Mouse (Mus musculus) retina, adult 2 months (tissue): ENCODE measurements around the gene Rere.
"Not testable (repeated sequence)": the region's sequence is repeated elsewhere in the genome, so short reads cannot be mapped to it uniquely, and the experiment has no call there.

Experiments used
- DNase-seq: peaks from one replicate; pipeline ENCODE4 v3.0.0-alpha.2; 2012; ENCODE audit warnings: low read depth, low spot score

Gene Rere

DNA sequence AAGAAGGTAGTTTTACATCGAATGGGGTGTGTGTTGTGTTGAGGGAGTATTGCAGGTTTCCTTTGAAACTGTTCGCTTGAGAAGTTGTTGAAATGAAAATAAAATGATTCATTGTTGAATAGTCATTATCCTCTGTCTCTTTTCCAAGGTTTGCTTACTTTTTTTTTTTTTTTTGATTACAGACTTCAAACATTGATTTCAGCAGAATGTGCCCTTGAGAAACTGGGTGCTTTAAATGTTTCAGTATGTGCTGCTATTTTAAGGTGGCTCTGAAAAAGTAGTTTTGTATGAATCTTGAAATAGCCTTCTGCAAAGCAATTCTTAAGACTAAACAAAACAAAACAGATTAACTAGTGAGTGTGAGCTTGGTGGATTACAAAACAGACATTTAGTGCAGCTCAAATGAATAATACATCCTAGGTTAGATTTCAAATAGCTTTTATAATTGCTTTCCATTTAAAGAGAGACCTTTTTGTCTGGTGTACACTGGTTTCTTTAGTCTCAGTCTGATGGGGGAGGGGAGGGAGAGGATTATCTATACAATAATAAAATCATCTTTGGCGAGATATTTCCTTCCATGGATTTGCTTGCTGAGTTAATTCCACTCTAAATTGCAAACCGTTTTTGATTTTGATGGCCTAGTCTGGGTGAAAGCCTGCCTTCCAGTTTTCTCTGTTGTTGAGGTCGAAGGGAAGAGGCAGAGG is 1.3 kb downstream of the Rere start:
- no peak for DNase-seq

DNA sequence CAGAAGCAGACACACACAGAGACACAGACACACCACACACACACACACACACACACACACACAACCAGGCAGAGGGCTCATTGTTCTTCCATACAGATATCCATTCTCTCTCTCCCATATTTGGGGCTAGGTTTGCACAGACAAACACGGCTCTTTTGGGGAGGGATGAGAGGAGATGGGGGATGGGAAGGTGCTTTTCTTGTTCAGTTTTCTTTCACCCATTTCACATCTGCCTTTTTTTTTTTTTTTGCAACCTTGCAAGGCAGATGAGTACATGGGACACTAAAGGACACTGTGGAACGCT is 1.8 kb downstream of the Rere start:
- DNase-seq, result no peak

DNA sequence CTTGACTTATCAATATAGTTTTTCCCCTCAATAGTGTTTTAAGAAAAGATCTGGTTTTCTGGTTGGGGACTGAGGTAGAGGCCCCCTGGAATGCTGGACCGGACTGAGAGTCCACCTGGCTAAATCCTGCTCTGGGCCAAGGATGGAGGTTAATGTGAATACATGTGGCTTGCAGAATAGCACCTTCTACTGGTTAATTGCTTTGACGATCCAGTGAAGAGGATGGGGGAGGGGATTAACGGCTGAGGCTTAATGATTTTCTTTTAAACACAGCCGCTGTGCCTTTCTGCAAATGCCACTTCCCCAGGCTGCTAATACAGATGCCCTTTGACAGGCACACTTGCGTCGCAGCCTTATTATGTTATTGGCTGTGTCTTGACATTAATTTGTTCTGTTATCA is 2.5 kb downstream of the Rere start:
- no peak for DNase-seq

DNA sequence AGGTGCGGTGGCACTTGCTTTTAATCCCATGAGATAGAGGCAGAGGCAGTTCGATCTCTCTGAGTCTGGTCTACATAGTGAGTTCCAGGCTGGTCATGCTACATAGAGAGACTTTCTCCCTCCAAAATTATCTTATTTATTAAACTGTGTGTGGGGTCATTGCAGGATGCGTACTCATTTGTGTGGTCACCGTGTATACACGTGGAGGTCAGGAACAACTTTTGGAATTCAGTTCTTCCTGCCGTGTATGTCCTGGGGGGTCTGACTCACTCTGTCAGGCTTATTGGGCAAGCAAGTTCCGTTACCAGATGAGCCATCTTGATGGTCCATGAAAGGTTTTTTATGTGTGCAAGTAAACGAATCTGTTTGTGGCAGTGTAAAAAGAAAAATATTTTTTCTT is 5.5 kb downstream of the Rere start:
- DNase-seq, result no peak

DNA sequence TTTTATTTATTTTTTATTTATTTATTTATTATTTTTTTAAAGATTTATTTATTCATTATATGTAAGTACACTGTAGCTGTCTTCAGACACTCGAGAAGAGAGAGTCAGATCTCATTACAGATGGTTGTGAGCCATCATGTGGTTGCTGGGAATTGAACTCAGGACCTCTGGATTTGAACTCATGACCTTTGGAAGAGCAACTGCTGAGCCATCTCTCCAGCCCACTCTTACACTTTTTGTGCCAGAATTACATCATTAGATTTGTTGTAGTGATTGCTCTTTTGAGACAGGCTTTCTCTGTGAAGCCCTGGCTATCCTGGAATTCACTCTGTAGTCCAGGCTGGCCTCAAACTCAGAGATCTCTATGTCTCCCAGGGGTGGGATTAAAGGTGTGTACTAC is 6.0 kb downstream of the Rere start:
- not testable (repeated sequence) for DNase-seq

DNA sequence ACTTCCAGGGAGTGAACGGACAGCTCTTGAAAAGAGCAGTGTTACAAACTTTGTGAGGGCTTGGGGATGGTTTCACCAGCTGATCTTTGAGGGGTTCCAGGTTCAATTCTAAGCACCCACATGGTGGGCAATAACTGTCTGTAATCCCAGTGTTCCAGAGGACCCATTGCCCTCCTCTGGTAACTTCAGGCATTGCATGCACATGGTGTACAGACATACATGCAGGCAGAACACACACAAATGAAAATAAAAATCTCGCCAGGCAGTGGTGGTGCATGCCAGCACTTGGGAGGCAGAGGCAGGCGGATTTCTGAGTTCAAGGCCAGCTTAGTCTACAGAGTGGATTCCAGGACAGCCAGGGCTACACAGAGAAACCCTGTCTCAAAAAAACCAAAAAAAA is 10.5 kb downstream of the Rere start:
- no peak for DNase-seq

DNA sequence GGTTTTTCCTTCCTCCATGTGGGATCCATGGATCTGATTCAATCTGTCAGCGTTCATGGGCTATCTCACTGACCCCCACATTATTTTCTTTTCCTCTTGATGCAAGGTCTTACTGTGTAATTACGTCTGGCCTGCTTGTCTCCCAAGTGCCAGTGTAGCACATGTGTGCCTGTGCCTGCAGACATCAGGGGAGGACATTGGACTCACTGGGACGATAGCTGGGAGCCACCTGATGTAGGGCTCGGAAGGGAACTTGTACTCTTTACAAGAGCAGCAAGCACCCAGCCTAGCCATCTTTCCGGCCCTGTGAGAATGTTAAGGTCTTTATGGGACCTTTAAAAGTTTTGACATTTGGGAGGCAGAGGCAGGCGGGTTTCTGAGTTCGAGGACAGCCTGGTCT is 13.4 kb downstream of the Rere start:
- DNase-seq, result no peak

DNA sequence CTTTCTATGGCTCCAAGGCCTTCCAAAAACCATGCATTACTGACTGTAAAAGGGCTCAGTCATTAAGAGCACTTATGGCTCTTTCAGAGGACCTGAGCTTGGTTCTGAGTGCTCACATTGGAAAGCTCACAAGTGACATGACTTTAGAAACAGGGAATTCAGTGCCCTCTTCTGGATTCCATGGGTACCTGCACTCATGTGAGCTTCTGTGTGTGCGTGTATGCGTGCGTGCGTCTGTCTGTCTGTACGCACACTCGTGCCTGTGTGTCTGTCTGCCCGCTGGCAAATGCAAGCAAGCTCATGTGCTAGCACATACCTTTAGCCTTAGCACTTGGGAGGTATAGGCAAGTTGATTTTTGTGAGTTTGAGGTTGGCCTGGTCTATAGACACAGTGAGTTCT is 14.5 kb downstream of the Rere start:
- DNase-seq, result no peak

DNA sequence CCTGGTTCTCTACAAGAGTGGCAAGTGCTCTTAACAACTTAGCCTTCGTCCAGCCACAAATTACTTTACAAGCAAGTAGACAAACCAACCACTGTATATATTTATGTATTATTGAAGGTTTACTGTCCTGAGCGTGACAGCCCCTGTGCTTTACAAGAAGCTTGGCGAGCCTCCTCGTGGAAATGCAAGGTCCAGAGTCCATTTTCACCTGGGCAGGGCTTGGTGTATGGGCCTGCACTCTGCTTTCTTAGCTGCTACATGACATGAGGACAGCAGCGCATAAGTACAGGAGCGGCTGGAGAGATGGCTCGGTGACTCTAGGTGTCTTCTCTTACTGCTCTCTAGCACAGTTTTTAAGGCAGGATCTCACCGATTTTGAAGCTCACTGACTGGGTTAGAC is 21.3 kb downstream of the Rere start:
- DNase-seq, result no peak

DNA sequence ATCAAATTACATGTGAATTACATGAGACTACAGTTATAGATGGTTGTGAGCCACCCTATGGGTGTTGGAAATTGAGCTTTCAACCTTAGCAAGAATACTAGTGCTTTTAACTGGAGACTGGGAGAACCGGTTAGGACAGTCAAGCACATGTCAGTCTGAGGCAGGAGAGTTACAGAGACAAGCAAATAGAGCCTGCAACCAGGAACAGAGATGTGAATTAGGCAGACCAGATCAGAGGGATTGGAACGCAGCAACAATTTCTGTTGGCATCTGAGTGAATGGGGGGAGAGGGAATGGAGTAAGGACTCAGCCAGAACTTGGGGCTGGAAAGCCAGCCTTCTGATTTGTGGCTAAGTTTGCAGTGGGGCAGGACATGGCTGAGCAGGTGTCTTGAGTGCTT is 25.3 kb downstream of the Rere start:
- DNase-seq, result no peak

DNA sequence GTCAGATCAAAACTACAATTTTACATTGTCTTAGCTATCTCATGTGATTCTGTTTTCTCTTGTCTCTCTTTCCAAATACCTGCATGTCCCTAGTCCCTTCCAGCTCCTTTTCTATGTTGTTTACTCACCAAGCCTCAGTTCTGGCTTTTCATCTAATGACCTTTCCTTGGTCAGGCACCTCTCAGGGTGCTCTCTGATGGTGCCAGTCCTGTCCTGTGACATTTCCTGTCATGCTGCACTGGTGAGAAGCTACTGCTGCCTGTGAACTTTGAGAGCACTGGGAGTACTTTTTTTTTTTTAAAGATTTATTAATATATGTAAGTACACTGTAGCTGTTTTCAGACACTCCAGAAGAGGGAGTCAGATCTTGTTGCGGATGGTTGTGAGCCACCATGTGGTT is 25.8 kb downstream of the Rere start:
- DNase-seq, result no peak

DNA sequence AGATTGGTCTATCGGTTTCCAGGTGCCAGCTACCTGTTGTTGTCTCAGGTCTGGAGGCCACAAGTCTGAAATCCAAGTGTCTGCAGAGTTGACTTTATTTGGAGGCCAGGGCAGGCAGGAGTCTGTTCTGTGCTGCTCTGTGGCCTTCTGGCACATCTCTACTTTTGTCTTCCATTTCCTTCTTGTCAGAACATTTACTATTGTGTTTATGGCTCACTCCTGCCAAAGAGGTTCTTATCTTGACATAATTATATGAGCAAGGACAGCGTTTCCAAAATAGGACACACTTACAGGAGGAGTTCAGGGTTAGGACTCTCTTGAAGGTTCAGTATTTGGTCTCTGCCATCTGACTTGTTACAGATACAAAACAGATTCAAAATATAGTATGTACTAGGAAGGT is 30.0 kb downstream of the Rere start:
- no peak for DNase-seq

DNA sequence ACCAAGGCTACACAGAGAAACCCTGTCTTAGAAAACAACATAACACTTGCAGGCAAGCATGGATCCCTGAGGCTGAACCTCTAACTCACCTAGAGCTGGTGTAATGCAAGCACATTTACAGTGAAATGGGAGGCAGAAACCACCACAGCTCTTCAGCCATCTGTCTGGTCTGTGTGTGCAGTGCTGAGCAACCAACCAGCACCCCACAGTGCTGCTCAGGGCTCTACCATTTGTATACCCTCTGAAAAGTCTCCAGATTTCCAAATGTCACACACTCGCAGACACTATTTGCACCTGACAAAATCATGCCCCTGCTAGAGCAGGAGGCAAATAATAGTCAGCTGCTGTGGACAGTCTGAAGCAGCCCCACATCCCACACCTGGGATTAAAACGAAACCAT is 31.2 kb downstream of the Rere start:
- no peak for DNase-seq

DNA sequence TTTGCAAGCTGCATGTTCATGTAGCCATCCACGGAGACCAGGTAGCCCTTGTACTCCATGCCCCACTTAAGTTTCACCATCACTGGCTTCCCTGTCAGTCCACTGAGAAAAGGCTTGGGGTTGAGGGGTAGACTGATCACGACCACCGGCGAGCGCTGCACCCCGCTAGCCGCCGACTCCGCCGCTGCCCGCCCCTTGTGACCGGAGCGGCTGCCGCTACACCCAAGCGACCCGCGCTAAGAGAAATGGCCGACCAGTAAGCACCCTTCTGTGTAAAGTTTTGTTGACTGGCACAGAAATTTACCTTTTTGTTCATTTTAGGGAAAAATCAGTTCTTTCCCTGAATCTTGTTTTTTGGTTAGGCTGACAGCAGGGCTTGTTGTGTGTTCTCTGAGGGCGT is 33.9 kb downstream of the Rere start:
- no peak for DNase-seq

DNA sequence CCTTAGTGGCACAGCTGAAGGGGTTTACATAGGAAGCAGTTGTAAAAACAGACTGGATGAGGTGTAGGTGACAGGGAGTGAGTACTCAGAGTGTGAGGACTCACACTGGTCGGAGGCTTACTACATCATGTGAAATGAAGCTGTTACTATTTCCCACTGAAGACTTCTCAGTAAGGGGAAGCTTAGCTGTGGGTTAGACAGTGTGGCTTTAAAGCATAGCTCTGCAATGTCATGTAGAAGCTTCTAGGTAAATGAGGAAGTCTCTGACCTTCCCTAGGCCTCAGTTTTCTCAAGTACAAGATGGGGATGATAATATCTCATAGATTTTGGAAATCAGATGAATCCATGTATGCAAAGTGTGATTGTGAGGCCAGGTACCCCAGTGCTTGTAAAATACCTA is 35.1 kb downstream of the Rere start:
- no peak for DNase-seq

DNA sequence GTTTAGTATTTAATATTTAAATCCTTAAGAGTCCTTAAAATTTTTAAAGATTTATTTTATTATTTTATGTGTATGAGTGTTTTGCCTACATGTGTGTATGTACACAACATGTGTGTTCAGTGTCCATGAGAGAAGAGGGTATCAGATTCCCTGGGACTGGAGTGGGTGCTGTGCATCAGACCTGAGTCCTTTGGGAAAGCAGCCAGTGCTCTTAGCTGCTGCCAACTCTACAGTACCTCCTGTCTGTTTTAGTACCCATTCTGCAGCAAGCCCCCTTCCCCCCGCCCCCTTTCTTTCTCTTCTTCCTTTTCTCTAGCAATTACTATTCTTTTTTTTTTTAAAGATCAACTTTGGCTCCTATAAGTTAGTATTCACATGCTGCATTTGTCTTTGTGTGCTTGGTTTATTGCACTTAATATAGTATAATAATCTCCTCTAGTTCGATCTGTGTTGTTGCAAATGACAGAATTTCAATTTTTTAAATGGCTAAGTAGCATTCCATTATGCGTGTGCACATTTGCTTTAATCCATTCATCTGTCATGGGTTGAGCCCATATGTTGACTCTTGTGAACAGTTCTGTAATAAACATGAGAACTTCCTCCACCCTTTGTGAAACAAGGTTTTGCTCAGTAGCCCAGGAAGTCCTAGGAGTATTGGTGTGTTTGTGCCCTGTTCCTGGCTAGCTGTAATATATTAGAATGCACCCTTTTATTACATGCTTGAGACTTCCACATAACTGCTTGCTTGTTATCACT is 43.8 kb downstream of the Rere start:
- DNase-seq, result no peak

DNA sequence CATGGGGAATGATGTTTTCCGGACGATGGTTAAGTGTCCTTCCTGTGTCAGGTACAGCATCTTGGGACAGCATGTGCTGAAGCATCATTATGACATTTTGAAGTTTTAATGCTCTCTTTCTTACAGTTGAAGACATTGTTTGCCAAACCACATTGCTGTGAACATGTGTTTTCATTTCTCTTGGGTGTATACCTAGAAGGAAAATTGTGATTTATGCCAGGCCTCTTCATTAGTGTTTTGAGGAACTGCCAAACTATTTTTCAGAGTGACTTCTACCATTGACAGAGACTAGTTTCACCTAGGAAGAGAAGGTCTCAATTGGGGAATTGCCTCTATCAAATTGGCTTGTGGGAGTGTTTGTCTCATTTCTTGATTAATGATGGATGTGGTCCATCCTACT is 44.6 kb downstream of the Rere start:
- DNase-seq, result no peak

DNA sequence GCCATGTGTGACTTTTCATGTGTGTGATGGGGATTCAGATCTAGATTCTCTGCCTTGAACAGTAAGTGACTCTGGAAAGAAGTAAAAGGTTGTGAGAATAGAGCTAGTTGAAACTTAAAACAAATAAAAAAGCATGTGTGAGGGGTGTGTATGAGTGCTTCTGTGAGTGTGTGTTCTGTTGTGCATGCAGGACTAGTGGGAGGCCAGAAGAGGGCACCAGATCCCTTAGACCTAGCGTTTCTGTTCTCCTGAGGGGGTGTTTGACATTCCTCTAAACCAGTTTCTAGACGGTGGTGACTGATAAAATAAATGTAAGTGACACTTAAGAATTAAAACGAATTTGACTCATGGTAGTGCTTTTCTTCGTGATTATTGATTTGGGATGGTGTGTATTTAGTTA is 46.0 kb downstream of the Rere start:
- no peak for DNase-seq

DNA sequence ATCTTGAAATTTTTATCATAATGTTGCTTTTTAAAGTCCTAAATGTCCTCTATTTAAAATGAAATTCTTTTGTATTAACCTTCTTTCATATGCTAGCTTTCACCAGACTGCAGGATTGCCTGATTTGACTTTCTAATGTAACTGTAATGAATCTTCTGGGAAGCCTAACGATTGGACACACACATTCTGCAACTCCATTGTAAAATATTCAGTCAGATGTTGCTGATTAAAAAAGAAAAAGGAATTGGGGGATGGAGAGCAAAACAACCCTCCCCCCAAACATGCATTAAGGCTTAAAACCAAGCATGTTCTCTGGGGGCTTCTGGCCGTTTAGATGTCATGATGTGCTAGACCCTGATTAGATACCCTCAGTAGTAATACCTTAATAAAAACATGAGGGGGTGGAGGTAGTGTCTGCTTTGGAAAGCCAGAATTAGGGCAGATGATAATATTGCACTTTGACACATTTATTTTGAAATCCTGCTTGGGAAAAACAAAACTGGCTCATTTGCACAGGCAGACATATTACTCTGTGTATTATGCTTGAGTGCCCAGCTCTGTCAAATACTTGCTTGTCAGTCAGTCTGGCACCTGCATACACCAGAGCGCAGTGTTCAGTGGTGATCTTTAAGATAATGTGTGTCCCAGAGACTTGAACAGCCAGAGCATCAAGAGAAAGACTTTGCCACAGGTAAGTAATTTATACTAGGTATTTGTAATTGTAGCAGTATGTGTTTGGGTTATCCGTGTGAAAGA is 52.7 kb downstream of the Rere start:
- no peak for DNase-seq

DNA sequence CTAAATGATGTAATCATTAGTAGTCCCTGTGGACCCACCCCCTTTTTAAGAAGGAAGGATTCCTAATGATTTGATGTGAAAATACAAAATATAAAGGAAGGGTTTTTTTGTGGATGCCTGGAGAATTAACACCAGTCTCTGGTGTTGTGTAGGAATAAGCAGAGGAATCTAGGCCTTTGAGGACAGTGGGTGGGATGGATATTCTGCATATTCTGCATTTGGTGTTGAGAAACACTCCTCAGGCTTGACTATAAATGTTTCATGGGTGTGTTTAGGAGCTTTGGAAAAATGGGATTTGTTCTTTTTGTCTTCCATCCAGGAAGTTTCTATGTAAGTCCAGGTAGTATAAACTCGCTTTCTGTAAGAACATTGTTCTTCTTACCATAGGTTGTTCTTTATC is 55.8 kb downstream of the Rere start:
- DNase-seq, result no peak

DNA sequence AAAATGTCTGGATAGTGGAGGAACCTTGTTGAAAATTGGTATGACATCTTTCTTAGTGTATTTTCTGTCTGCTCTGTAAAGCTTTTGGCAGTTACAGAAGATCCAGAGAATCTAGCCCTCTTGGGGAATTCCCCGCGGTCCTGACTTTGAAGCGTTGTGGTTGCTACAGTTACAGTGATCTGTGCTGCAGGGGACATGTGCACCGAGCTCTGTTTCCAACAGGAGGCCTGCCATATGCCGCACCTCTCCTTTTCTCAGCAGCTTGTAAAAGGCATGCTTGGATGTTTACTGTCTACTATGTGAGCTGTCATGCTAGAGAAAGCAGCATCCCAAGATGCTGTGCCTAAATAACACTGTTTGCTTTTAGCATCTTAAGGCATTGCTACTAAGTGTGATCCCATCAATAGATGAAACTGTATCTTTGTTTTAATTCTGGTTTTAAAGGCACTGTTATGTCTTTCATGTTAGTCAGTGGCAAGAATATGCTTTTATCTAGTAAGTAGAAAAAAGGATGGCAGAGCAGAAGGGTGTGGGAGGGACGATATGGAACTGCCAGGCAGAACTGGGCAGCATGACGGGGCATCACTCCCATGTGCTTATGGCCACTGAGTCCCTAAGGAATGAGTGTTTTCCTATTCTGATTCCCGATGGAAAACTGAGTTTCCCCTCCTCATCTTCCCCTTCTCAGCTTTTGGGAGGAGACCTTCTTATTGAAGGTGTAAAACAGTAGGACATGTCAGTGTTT is 57.6 kb downstream of the Rere start:
- DNase-seq, result no peak

DNA sequence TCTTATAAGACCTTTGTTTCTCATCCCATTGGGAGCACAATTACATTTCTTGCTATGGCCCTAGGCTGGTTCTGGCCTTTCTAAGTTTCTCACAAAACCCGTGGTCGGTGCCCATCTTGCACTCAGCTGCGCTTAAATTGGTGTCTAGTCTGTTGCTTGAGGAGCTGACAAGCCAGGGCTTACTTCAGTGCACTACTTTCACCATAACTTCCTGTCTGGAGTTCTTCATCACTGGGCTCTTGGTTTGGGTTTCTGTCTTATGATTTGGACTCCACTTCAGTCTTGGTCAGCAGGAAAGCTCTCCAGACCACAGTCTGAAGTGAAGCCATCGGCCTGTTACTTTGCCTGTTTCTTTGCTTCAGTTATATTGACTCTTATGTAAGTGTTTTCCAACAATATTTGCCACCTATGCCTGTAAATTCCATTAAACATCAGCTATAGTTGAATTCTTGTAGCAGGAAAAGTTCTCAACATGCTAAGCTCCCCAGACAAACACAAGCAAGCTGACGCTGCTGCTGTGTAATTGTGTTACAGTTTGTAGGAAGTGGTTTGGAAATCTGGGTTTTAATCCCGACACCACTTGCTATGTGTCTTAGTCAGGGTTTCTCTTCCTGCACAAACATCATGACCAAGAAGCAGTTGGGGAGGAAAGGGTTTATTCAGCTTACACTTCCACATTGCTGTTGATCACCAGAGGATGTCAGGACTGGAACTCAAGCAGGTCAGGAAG is 59.5 kb downstream of the Rere start:
- no peak for DNase-seq
